In genomic region chr11:106355382-106356128, GRCm38 (mm10) we compare ENCODE assay signal across 12 mouse cellular contexts. TPM values are rescaled to one million over a fixed set of nuclear protein-coding genes. Genes with fewer than 3 reads are reported as not detected.
DNase-seq lines count a peak whose midpoint lies in the region; ATAC-seq lines count a peak whose summit lies in the region.
"Had no signal": no experiment of that assay in that cellular context is flagged by ENCODE, and none has a peak within 500 bp of the region (broad histone marks: within the 10 kb centered on the region; RNA-seq: fewer than 3 reads in every experiment).

No protein-coding gene starts in this region.

- H3K27me3 ChIP-seq in liver, embryonic 11.5 days (replicated peaks; ENCODE audit: control insufficient read depth, insufficient read depth, low read length) = no peaks in the 10 kb centered on the region
- H3K27me3 ChIP-seq in megakaryocyte, embryonic 14.5 days (replicated peaks) = peaks cover 78% of the 10 kb centered on the region
- no peaks in the 10 kb centered on the region for H3K27me3 ChIP-seq in neural tube, embryonic 15.5 days (replicated peaks)
- H3K27me3 ChIP-seq: limb, embryonic 15.5 days had no signal

- ATAC-seq in liver, embryonic 11.5 days (replicated peaks; ENCODE audit: low FRiP score) = no peak
- ATAC-seq in granulocyte monocyte progenitor cell, adult 5-6 weeks (replicated peaks; ENCODE audit: poor library complexity, severe bottlenecking) = peak; percentile 67
- ATAC-seq in neural tube, embryonic 15.5 days (ENCODE audit: low FRiP score) = no peak
- ATAC-seq: forebrain, postnatal 0 days had no signal

- no peaks in the 10 kb centered on the region for H3K4me1 ChIP-seq in liver, embryonic 11.5 days (replicated peaks; ENCODE audit: control insufficient read depth, insufficient read depth, low read length)
- H3K4me1 ChIP-seq in megakaryocyte, embryonic 14.5 days = peaks cover 39% of the 10 kb centered on the region
- H3K4me1 ChIP-seq in neural tube, embryonic 15.5 days = no peaks in the 10 kb centered on the region
- H3K4me1 ChIP-seq: limb, embryonic 15.5 days had no signal

- no peak overlapping the region for H3K9ac ChIP-seq in liver, embryonic 11.5 days (ENCODE audit: low read depth, low read length)
- no peak overlapping the region for H3K9ac ChIP-seq in neural tube, embryonic 15.5 days (replicated peaks)
- H3K9ac ChIP-seq: forebrain, postnatal 0 days; limb, embryonic 15.5 days had no signal

- no peak overlapping the region for H3K4me2 ChIP-seq in liver, embryonic 11.5 days
- H3K4me2 ChIP-seq in neural tube, embryonic 15.5 days = no peak overlapping the region
- H3K4me2 ChIP-seq: limb, embryonic 15.5 days had no signal

- H3K4me3 ChIP-seq in liver, embryonic 11.5 days (ENCODE audit: low read depth, low read length) = no peak overlapping the region
- peak overlapping the region; percentile 38 for H3K4me3 ChIP-seq in megakaryocyte, embryonic 14.5 days (replicated peaks)
- H3K4me3 ChIP-seq in neural tube, embryonic 15.5 days (replicated peaks) = no peak overlapping the region
- H3K4me3 ChIP-seq: limb, embryonic 15.5 days had no signal

- no peaks in the 10 kb centered on the region for H3K9me3 ChIP-seq in liver, embryonic 11.5 days (ENCODE audit: control insufficient read depth, low read length)
- H3K9me3 ChIP-seq in megakaryocyte, embryonic 14.5 days = no peaks in the 10 kb centered on the region
- H3K9me3 ChIP-seq in neural tube, embryonic 15.5 days (replicated peaks) = no peaks in the 10 kb centered on the region
- H3K9me3 ChIP-seq: limb, embryonic 15.5 days had no signal

- WGBS in liver, embryonic 11.5 days = 32% methylated on average over 19 of the region's 19 CpGs
- WGBS in neural tube, embryonic 15.5 days = 73% methylated on average over 19 of the region's 19 CpGs

- no peak overlapping the region for H3K27ac ChIP-seq in liver, embryonic 11.5 days (ENCODE audit: low read depth, low read length)
- no peak overlapping the region for H3K27ac ChIP-seq in neural tube, embryonic 15.5 days (replicated peaks)
- H3K27ac ChIP-seq: limb, embryonic 15.5 days had no signal

- no peaks in the 10 kb centered on the region for H3K36me3 ChIP-seq in liver, embryonic 11.5 days (ENCODE audit: control insufficient read depth, insufficient read depth, low read length)
- H3K36me3 ChIP-seq in megakaryocyte, embryonic 14.5 days (replicated peaks; ENCODE audit: low read length) = no peaks in the 10 kb centered on the region
- H3K36me3 ChIP-seq in neural tube, embryonic 15.5 days = no peaks in the 10 kb centered on the region
- H3K36me3 ChIP-seq: limb, embryonic 15.5 days had no signal

- peak; percentile 34 for DNase-seq in liver
- DNase-seq in liver, embryonic 11.5 days (ENCODE audit: low spot score) = no peak
- peak; percentile 78 for DNase-seq in cerebellum, adult 11-12 months
- DNase-seq in urinary bladder, postnatal 36 days (ENCODE audit: low spot score in 2 of 2) = no peak
- DNase-seq: forebrain, postnatal 0 days; kidney, adult 18-20 months had no signal

RNA-seq across cellular contexts. Expression of gene Scn4a, which starts 2.5 kb away (rescaled TPM):
- not detected in 2 replicates for polyA plus RNA-seq in liver, embryonic 11.5 days (2014; fragmentation: Nextera tagmentation; extraction: Ambion mirVana)
- total RNA-seq in granulocyte monocyte progenitor cell, adult 5-6 weeks (2014; fragmentation: Nextera tagmentation) = not detected in 2 replicates
- not detected in 2 replicates for total RNA-seq in granulocyte monocyte progenitor cell, adult 5-6 weeks (2017)
- polyA plus RNA-seq in megakaryocyte, embryonic 14.5 days (2012; ENCODE audit: insufficient read depth, low replicate concordance) = not detected in 2 replicates
- polyA plus RNA-seq in neural tube, embryonic 15.5 days (2015; fragmentation: Nextera tagmentation; extraction: Ambion mirVana) = 0.08 and 0.18 TPM in 2 replicates
- total RNA-seq: forebrain, postnatal 0 days had no signal

RNA-seq across cellular contexts. Expression of gene Prr29, which starts 9.7 kb away (rescaled TPM):
- polyA plus RNA-seq in liver, embryonic 11.5 days (2014; fragmentation: Nextera tagmentation; extraction: Ambion mirVana) = not detected in 2 replicates
- total RNA-seq in granulocyte monocyte progenitor cell, adult 5-6 weeks (2014; fragmentation: Nextera tagmentation) = not detected in 2 replicates
- not detected in 2 replicates for total RNA-seq in granulocyte monocyte progenitor cell, adult 5-6 weeks (2017)
- polyA plus RNA-seq in megakaryocyte, embryonic 14.5 days (2012; ENCODE audit: insufficient read depth, low replicate concordance) = not detected in 2 replicates
- polyA plus RNA-seq in neural tube, embryonic 15.5 days (2015; fragmentation: Nextera tagmentation; extraction: Ambion mirVana) = 0.23 and 0.41 TPM in 2 replicates
- total RNA-seq: forebrain, postnatal 0 days had no signal

RNA-seq across cellular contexts. Expression of gene Icam2, which starts 32.3 kb away (rescaled TPM):
- polyA plus RNA-seq in liver, embryonic 11.5 days (2014; fragmentation: Nextera tagmentation; extraction: Ambion mirVana) = 36.2 and 41.6 TPM in 2 replicates
- total RNA-seq in granulocyte monocyte progenitor cell, adult 5-6 weeks (2014; fragmentation: Nextera tagmentation) = 58.3 and 65.0 TPM in 2 replicates
- 79.6 and 108 TPM in 2 replicates for total RNA-seq in granulocyte monocyte progenitor cell, adult 5-6 weeks (2017)
- polyA plus RNA-seq in megakaryocyte, embryonic 14.5 days (2012; ENCODE audit: insufficient read depth, low replicate concordance) = 2.3 and 19.4 TPM in 2 replicates
- 14.8 and 27.6 TPM in 2 replicates for polyA plus RNA-seq in neural tube, embryonic 15.5 days (2015; fragmentation: Nextera tagmentation; extraction: Ambion mirVana)

RNA-seq across cellular contexts. Expression of gene Cd79b, which starts 41.0 kb away (rescaled TPM):
- 5.9 and 6.3 TPM in 2 replicates for polyA plus RNA-seq in liver, embryonic 11.5 days (2014; fragmentation: Nextera tagmentation; extraction: Ambion mirVana)
- 52.9 and 54.1 TPM in 2 replicates for total RNA-seq in granulocyte monocyte progenitor cell, adult 5-6 weeks (2014; fragmentation: Nextera tagmentation)
- total RNA-seq in granulocyte monocyte progenitor cell, adult 5-6 weeks (2017) = 23.8 and 31.5 TPM in 2 replicates
- 1.1 TPM in 1 of 2 replicates, not detected in the other for polyA plus RNA-seq in megakaryocyte, embryonic 14.5 days (2012; ENCODE audit: insufficient read depth, low replicate concordance)
- polyA plus RNA-seq in neural tube, embryonic 15.5 days (2015; fragmentation: Nextera tagmentation; extraction: Ambion mirVana) = 0.92 and 3.9 TPM in 2 replicates

RNA-seq across cellular contexts. Expression of gene Gh, which starts 53.9 kb away (rescaled TPM):
- not detected in 2 replicates for polyA plus RNA-seq in liver, embryonic 11.5 days (2014; fragmentation: Nextera tagmentation; extraction: Ambion mirVana)
- total RNA-seq in granulocyte monocyte progenitor cell, adult 5-6 weeks (2014; fragmentation: Nextera tagmentation) = not detected in 2 replicates
- total RNA-seq in granulocyte monocyte progenitor cell, adult 5-6 weeks (2017) = not detected in 2 replicates
- polyA plus RNA-seq in megakaryocyte, embryonic 14.5 days (2012; ENCODE audit: insufficient read depth, low replicate concordance) = not detected in 2 replicates
- polyA plus RNA-seq in neural tube, embryonic 15.5 days (2015; fragmentation: Nextera tagmentation; extraction: Ambion mirVana) = not detected in 2 replicates
- total RNA-seq: forebrain, postnatal 0 days had no signal
- polyA plus RNA-seq: cortical plate, adult 2 months; forebrain, postnatal 0 days; limb, embryonic 15.5 days; testis, adult 2 months had no signal

Comparison
In these comparisons a context has a peak if more than half of its experiments do, and no peak if none do; other contexts are left out.
1. DNase-seq: peak in liver (single experiment) and cerebellum, adult 11-12 months (single experiment); none in liver, embryonic 11.5 days (single experiment) and urinary bladder, postnatal 36 days (0 of 2).